Mouse (Mus musculus) hindbrain, postnatal 0 days (tissue): ENCODE data around the gene C1rl. TPM values are rescaled to one million over a fixed set of nuclear protein-coding genes. Genes with fewer than 3 reads are reported as not detected.

ENCODE experiments used
- ATAC-seq: fragments of 200-750 bp; cut with Nextera tagmentation; 2 replicates; pipeline ENCODE4 v1.8.0; 2017; ENCODE audit warnings: mild to moderate bottlenecking, moderate TSS enrichment, moderate library complexity
- DNase-seq: peaks from one replicate; pipeline ENCODE4 v3.0.0-alpha.2; 2015; ENCODE audit warnings: low spot score
- H3K27ac ChIP-seq: fragments of 300-500 bp; sonication (generic); 2 replicates; pipeline ENCODE4 v1.5.1; 2014; ENCODE audit warnings: mild to moderate bottlenecking
- H3K27me3 ChIP-seq: fragments of 300-500 bp; sonication (generic); 2 replicates; pipeline ENCODE4 v1.6.1; 2014; ENCODE audit warnings: low read length, mixed read lengths; ENCODE audit not compliant: insufficient read depth
- H3K36me3 ChIP-seq: fragments of 300-500 bp; sonication (generic); 2 replicates; pipeline ENCODE4 v1.6.1; 2014; ENCODE audit warnings: low read length, mixed read lengths; ENCODE audit not compliant: insufficient read depth
- H3K4me1 ChIP-seq: fragments of 300-500 bp; sonication (generic); 2 replicates; pipeline ENCODE4 v1.6.1; 2014; ENCODE audit warnings: antibody characterized with exemption, low read length, mixed read lengths; ENCODE audit not compliant: insufficient read depth
- H3K4me2 ChIP-seq: fragments of 300-500 bp; sonication (generic); 2 replicates; pipeline ENCODE4 v1.6.1; 2014; ENCODE audit warnings: low read depth, mild to moderate bottlenecking, low read length, moderate library complexity, mixed read lengths
- H3K4me3 ChIP-seq: fragments of 300-500 bp; sonication (generic); 2 replicates; pipeline ENCODE4 v1.5.1; 2014; ENCODE audit warnings: low read length
- H3K9ac ChIP-seq: fragments of 300-500 bp; sonication (generic); replicated peaks from 2 replicates; pipeline ENCODE4 v1.6.1; 2014; ENCODE audit warnings: mild to moderate bottlenecking, low read length, moderate library complexity, mixed read lengths
- H3K9me3 ChIP-seq: fragments of 300-500 bp; sonication (generic); 2 replicates; pipeline ENCODE4 v1.6.1; 2016; ENCODE audit warnings: low read length, mixed read lengths
- CTCF ChIP-seq: IDR thresholded peaks from 2 replicates; pipeline ENCODE4 v1.5.1; 2016; ENCODE audit warnings: antibody characterized with exemption, control low read depth, low read depth
- WGBS: fragments of 180-500 bp; shearing (Covaris S2); extraction: QIAGEN DNeasy Blood & Tissue Kit; methylation state at CpG from one replicate; pipeline ENCODE4 v1.1.7; 2014; 5-methylcytosine and 5-hydroxymethylcytosine counted together
- polyA plus RNA-seq: library from polyadenylated mRNA; unstranded; fragments of >200 nt; fragmentation: Nextera tagmentation; extraction: Ambion mirVana; gene quantifications from 2 replicates; pipeline ENCODE4 v1.2.1, GENCODE M21; 2015
- total RNA-seq: library from RNA; depleted of rRNA; stranded (reverse); fragments of >200 nt; gene quantifications from 2 replicates; pipeline ENCODE4 v1.2.3, GENCODE M21; 2014

The C1rl gene
- total and polyA plus RNA-seq, 2 experiments from 2014 or later = 0.31 to 0.41 TPM

GRCm38 (mm10) chr6:124448959-124449667 is 43.8 kb upstream of the C1rl start:
- peaks cover 11% of the 10 kb centered on the region for H3K36me3 ChIP-seq
- no peak overlapping the region for H3K9ac ChIP-seq
- no peaks in the 10 kb centered on the region for H3K9me3 ChIP-seq
- ATAC-seq (peak; percentile 31; the same call in 1 of the 2 replicates), DNase-seq (no peak)
- H3K27ac ChIP-seq = no peak overlapping the region
- no peaks in the 10 kb centered on the region for H3K27me3 ChIP-seq
- H3K4me2 ChIP-seq = no peak overlapping the region
- no peak overlapping the region for H3K4me3 ChIP-seq
- TF ChIP-seq CTCF = no peak
- H3K4me1 ChIP-seq = no peaks in the 10 kb centered on the region
- WGBS = 93% methylated on average over 16 of the region's 16 CpGs

- H3K36me3 ChIP-seq = peaks cover 8% of the 10 kb centered on the region
- H3K4me3 ChIP-seq = no peak overlapping the region
- H3K9ac ChIP-seq = no peak overlapping the region
- H3K4me1 ChIP-seq = no peaks in the 10 kb centered on the region
- no peak overlapping the region for H3K4me2 ChIP-seq
- DNase-seq (no peak), ATAC-seq (no peak)
- no peaks in the 10 kb centered on the region for H3K9me3 ChIP-seq
- H3K27ac ChIP-seq = no peak overlapping the region
- H3K27me3 ChIP-seq = no peaks in the 10 kb centered on the region
- no peak for TF ChIP-seq CTCF
- WGBS = 88% methylated on average over 18 of the region's 18 CpGs
Measured at GRCm38 (mm10) chr6:124449668-124450383, 43.1 kb upstream of the C1rl start.

- 72% methylated on average over 3 of the region's 3 CpGs for WGBS
- H3K36me3 ChIP-seq = peaks cover 8% of the 10 kb centered on the region
Measured at GRCm38 (mm10) chr6:124451995-124452394, 40.9 kb upstream of the C1rl start.

GRCm38 (mm10) chr6:124453756-124454155 is 39.2 kb upstream of the C1rl start:
- ATAC-seq (no peak), DNase-seq (no peak)
- Histone ChIP-seq H3K27ac (no peak overlapping the region), H3K27me3 (no peaks in the 10 kb centered on the region), H3K4me2 (no peak overlapping the region), H3K9ac (no peak overlapping the region), H3K4me1 (no peaks in the 10 kb centered on the region), H3K4me3 (no peak overlapping the region), H3K9me3 (no peaks in the 10 kb centered on the region), H3K36me3 (peaks cover 8% of the 10 kb centered on the region)
- no peak for TF ChIP-seq CTCF
- WGBS = 50% methylated on average over 4 of the region's 4 CpGs

More at GRCm38 (mm10) chr6:124451995-124452394, 40.9 kb upstream of the C1rl start:
- Histone ChIP-seq H3K4me2 (no peak overlapping the region), H3K4me1 (no peaks in the 10 kb centered on the region), H3K27ac (no peak overlapping the region), H3K9ac (no peak overlapping the region), H3K9me3 (no peaks in the 10 kb centered on the region), H3K27me3 (no peaks in the 10 kb centered on the region), H3K4me3 (no peak overlapping the region)
- TF ChIP-seq CTCF = no peak
- no peak for ATAC-seq
- no peak for DNase-seq

- Histone ChIP-seq H3K4me2 (no peak overlapping the region), H3K9me3 (no peaks in the 10 kb centered on the region), H3K4me1 (no peaks in the 10 kb centered on the region), H3K36me3 (no peaks in the 10 kb centered on the region; the same call in 1 of the 2 replicates), H3K27me3 (no peaks in the 10 kb centered on the region), H3K27ac (no peak overlapping the region), H3K9ac (no peak overlapping the region), H3K4me3 (no peak overlapping the region)
- DNase-seq (no peak), ATAC-seq (no peak)
- WGBS = 95% methylated on average over 5 of the region's 5 CpGs
- TF ChIP-seq CTCF = no peak
Measured at GRCm38 (mm10) chr6:124456243-124456642, 36.7 kb upstream of the C1rl start.

- ATAC-seq = no peak
- 86% methylated on average over 5 of the region's 5 CpGs for WGBS
- Histone ChIP-seq H3K36me3 (no peaks in the 10 kb centered on the region), H3K4me2 (no peak overlapping the region), H3K9me3 (no peaks in the 10 kb centered on the region), H3K4me1 (peaks cover 9% of the 10 kb centered on the region; the same call in 1 of the 2 replicates), H3K9ac (no peak overlapping the region), H3K27me3 (no peaks in the 10 kb centered on the region), H3K27ac (no peak overlapping the region), H3K4me3 (no peak overlapping the region)
- DNase-seq = no peak
- no peak for TF ChIP-seq CTCF
Measured at GRCm38 (mm10) chr6:124457827-124458226, 35.1 kb upstream of the C1rl start.

GRCm38 (mm10) chr6:124458505-124458904 is 34.4 kb upstream of the C1rl start:
- Histone ChIP-seq H3K36me3 (no peaks in the 10 kb centered on the region), H3K27ac (no peak overlapping the region)

More at GRCm38 (mm10) chr6:124458505-124458904, 34.4 kb upstream of the C1rl start:
- no peak overlapping the region for H3K4me2 ChIP-seq
- 80% methylated on average over 11 of the region's 11 CpGs for WGBS
- no peak overlapping the region for H3K9ac ChIP-seq
- no peaks in the 10 kb centered on the region for H3K27me3 ChIP-seq
- ATAC-seq (0 out of 2 replicates have a peak, but pooled peaks have one; percentile 21), DNase-seq (peak; percentile 34)
- no peak overlapping the region for H3K4me3 ChIP-seq
- no peak for TF ChIP-seq CTCF
- H3K9me3 ChIP-seq = no peaks in the 10 kb centered on the region
- H3K4me1 ChIP-seq = peaks cover 9% of the 10 kb centered on the region; the same call in 1 of the 2 replicates
